23 mouse cellular contexts compared by ENCODE assay signal in genomic region chr10:53852091-53852490, GRCm38 (mm10).
DNase-seq lines count a peak whose midpoint lies in the region; ATAC-seq and TF ChIP-seq lines count a peak whose summit lies in the region.
"Had no signal": no experiment of that assay in that cellular context is flagged by ENCODE, and none has a peak within 500 bp of the region (broad histone marks: within the 10 kb centered on the region; RNA-seq: fewer than 3 reads in every experiment).

No protein-coding gene starts in this region.

- DNase-seq in cerebellum, postnatal 10 days, result peak; percentile 90 to 91
- no peak for DNase-seq in cerebellum, adult 9-10 months
- DNase-seq in forebrain, embryonic 14.5 days (ENCODE audit: low spot score), result peak; percentile 15
- DNase-seq in left cerebral cortex, postnatal 4 days, result peak; percentile 75
- DNase-seq in left cerebral cortex, adult 8-10 months (ENCODE audit: low spot score in 2 of 2), result no peak
- DNase-seq in brain, embryonic 14.5 days (ENCODE audit: low read depth), result peak; percentile 43
- DNase-seq: adrenal gland, adult 8-10 months; adrenal gland, postnatal 25 days; cerebellum, adult 11-12 months; cerebellum, adult 8-10 months; gastrocnemius, postnatal 10 days; gastrocnemius, postnatal 36 days; heart, adult 2 months; heart, postnatal 14 days; heart, postnatal 4 days had no signal

- no peaks in the 10 kb centered on the region for H3K9me3 ChIP-seq in forebrain, embryonic 14.5 days (replicated peaks; ENCODE audit: control insufficient read depth, low read length)
- H3K9me3 ChIP-seq in forebrain, embryonic 15.5 days, result no peaks in the 10 kb centered on the region
- H3K9me3 ChIP-seq: embryonic facial prominence, embryonic 12.5 days; embryonic facial prominence, embryonic 15.5 days; heart, embryonic 10.5 days; heart, embryonic 13.5 days had no signal

- H3K27ac ChIP-seq in forebrain, embryonic 14.5 days (ENCODE audit: low read depth, low read length), result no peak overlapping the region
- no peak overlapping the region for H3K27ac ChIP-seq in forebrain, embryonic 15.5 days (replicated peaks)
- H3K27ac ChIP-seq: embryonic facial prominence, embryonic 12.5 days; embryonic facial prominence, embryonic 15.5 days; heart, adult 2 months; heart, embryonic 10.5 days; heart, embryonic 13.5 days had no signal

- no peak for TF ChIP-seq POLR2A in brain, embryonic 14.5 days (IDR thresholded peaks at IDR 0.05; ENCODE audit: borderline replicate concordance, extremely low read depth, insufficient read depth, insufficient read length, poor library complexity, severe bottlenecking)

- H3K36me3 ChIP-seq in forebrain, embryonic 14.5 days (ENCODE audit: control insufficient read depth, insufficient read depth, low read length), result no peaks in the 10 kb centered on the region
- H3K36me3 ChIP-seq in forebrain, embryonic 15.5 days, result no peaks in the 10 kb centered on the region
- H3K36me3 ChIP-seq: embryonic facial prominence, embryonic 12.5 days; embryonic facial prominence, embryonic 15.5 days; heart, embryonic 10.5 days; heart, embryonic 13.5 days had no signal

- H3K4me1 ChIP-seq in forebrain, embryonic 14.5 days (ENCODE audit: control insufficient read depth, insufficient read depth, low read length), result no peaks in the 10 kb centered on the region
- H3K4me1 ChIP-seq in forebrain, embryonic 15.5 days, result no peaks in the 10 kb centered on the region
- H3K4me1 ChIP-seq: embryonic facial prominence, embryonic 15.5 days; heart, embryonic 10.5 days had no signal

- no peak overlapping the region for H3K9ac ChIP-seq in forebrain, embryonic 14.5 days (ENCODE audit: low read length)
- no peak overlapping the region for H3K9ac ChIP-seq in forebrain, embryonic 15.5 days (replicated peaks)
- H3K9ac ChIP-seq: embryonic facial prominence, embryonic 12.5 days; embryonic facial prominence, embryonic 15.5 days; heart, embryonic 13.5 days had no signal

- intact Hi-C loops in left cerebral cortex, postnatal 4 days (cut with DNase I), result no loop called here

- no peak for TF ChIP-seq CTCF in brain, embryonic 14.5 days (IDR thresholded peaks at IDR 0.05; ENCODE audit: borderline replicate concordance, extremely low read depth, insufficient read depth, insufficient read length)

- H3K4me2 ChIP-seq in forebrain, embryonic 14.5 days (ENCODE audit: low read length), result no peak overlapping the region
- no peak overlapping the region for H3K4me2 ChIP-seq in forebrain, embryonic 15.5 days (replicated peaks)
- H3K4me2 ChIP-seq: embryonic facial prominence, embryonic 12.5 days; embryonic facial prominence, embryonic 15.5 days; heart, embryonic 13.5 days had no signal

- H3K4me3 ChIP-seq in forebrain, embryonic 14.5 days (ENCODE audit: low read depth, low read length), result no peak overlapping the region
- H3K4me3 ChIP-seq in forebrain, embryonic 15.5 days, result no peak overlapping the region
- H3K4me3 ChIP-seq: embryonic facial prominence, embryonic 12.5 days; embryonic facial prominence, embryonic 15.5 days; heart, adult 2 months; heart, embryonic 10.5 days; heart, embryonic 13.5 days had no signal

- ATAC-seq in forebrain, embryonic 14.5 days, result no peak
- no peak for ATAC-seq in forebrain, embryonic 15.5 days (replicated peaks)
- ATAC-seq: activated CD4-positive, CD25-positive, alpha-beta regulatory T cell, adult 4 months; forebrain, embryonic 16.5 days; intestine, postnatal 0 days had no signal

- 63% methylated on average over 1 of the region's 1 CpGs for WGBS in forebrain, embryonic 14.5 days
- WGBS in forebrain, embryonic 15.5 days, result 76% methylated on average over 1 of the region's 1 CpGs

- H3K27me3 ChIP-seq in forebrain, embryonic 14.5 days (replicated peaks; ENCODE audit: control insufficient read depth, insufficient read depth, low read length), result no peaks in the 10 kb centered on the region
- no peaks in the 10 kb centered on the region for H3K27me3 ChIP-seq in forebrain, embryonic 15.5 days
- H3K27me3 ChIP-seq: embryonic facial prominence, embryonic 12.5 days; embryonic facial prominence, embryonic 15.5 days; heart, embryonic 13.5 days had no signal

Comparison
In these comparisons a context has a peak if more than half of its experiments do, and no peak if none do; other contexts are left out.
1. DNase-seq: peak in cerebellum, postnatal 10 days (2 of 2), forebrain, embryonic 14.5 days (single experiment), left cerebral cortex, postnatal 4 days (single experiment) and brain, embryonic 14.5 days (single experiment); none in cerebellum, adult 9-10 months (single experiment) and left cerebral cortex, adult 8-10 months (0 of 2).